Mouse (Mus musculus): ENCODE data around the gene H2-T23. TPM values are rescaled to one million over a fixed set of nuclear protein-coding genes. Genes with fewer than 3 reads are reported as not detected.

Gene H2-T23
- polyA plus RNA-seq, 1 experiment from 2014 or later: 15.9 TPM

GRCm38 (mm10) chr17:36025901-36026300 is 6.8 kb downstream of the H2-T23 start:
- H3K4me2 ChIP-seq: no peak overlapping the region

GRCm38 (mm10) chr17:36025197-36025596 is 7.5 kb downstream of the H2-T23 start:
- DNase-seq (ENCODE audit: low spot score) (no peak), ATAC-seq (replicated peaks; ENCODE audit: low FRiP score) (no peak)
- no peak overlapping the region for H3K27ac ChIP-seq (ENCODE audit: low read depth, low read length)
- whole genome bisulfite sequencing: 73% methylated on average over 5 of the region's 5 CpGs
- no peaks in the 10 kb centered on the region; the same call in 1 of the 2 replicates for H3K36me3 ChIP-seq (ENCODE audit: control insufficient read depth, insufficient read depth, low read length)
- no peak overlapping the region for H3K9ac ChIP-seq (ENCODE audit: low read depth, low read length)
- H3K9me3 ChIP-seq (ENCODE audit: control insufficient read depth, low read length): peaks cover 9% of the 10 kb centered on the region
- H3K4me2 ChIP-seq: no peak overlapping the region
- H3K27me3 ChIP-seq (replicated peaks; ENCODE audit: control insufficient read depth, insufficient read depth, low read length): no peaks in the 10 kb centered on the region
- no peak overlapping the region for H3K4me3 ChIP-seq (ENCODE audit: low read depth, low read length)
- peaks cover 20% of the 10 kb centered on the region for H3K4me1 ChIP-seq (replicated peaks; ENCODE audit: control insufficient read depth, insufficient read depth, low read length)

More at GRCm38 (mm10) chr17:36025901-36026300, 6.8 kb downstream of the H2-T23 start:
- Histone ChIP-seq H3K27me3 (replicated peaks; ENCODE audit: control insufficient read depth, insufficient read depth, low read length) (no peaks in the 10 kb centered on the region), H3K4me1 (replicated peaks; ENCODE audit: control insufficient read depth, insufficient read depth, low read length) (peaks cover 16% of the 10 kb centered on the region), H3K9me3 (ENCODE audit: control insufficient read depth, low read length) (peaks cover 7% of the 10 kb centered on the region; the same call in 1 of the 2 replicates), H3K9ac (ENCODE audit: low read depth, low read length) (no peak overlapping the region), H3K27ac (ENCODE audit: low read depth, low read length) (no peak overlapping the region), H3K36me3 (ENCODE audit: control insufficient read depth, insufficient read depth, low read length) (no peaks in the 10 kb centered on the region), H3K4me3 (ENCODE audit: low read depth, low read length) (no peak overlapping the region)
- 57% methylated on average over 4 of the region's 4 CpGs for WGBS
- DNase-seq (ENCODE audit: low spot score) (no peak), ATAC-seq (replicated peaks; ENCODE audit: low FRiP score) (no peak)

GRCm38 (mm10) chr17:36023710-36024654 is 8.7 kb downstream of the H2-T23 start:
- peaks cover 20% of the 10 kb centered on the region for H3K4me1 ChIP-seq (replicated peaks; ENCODE audit: control insufficient read depth, insufficient read depth, low read length)
- peak overlapping the region; percentile 26 for H3K4me2 ChIP-seq
- peaks cover 9% of the 10 kb centered on the region for H3K9me3 ChIP-seq (ENCODE audit: control insufficient read depth, low read length)
- H3K4me3 ChIP-seq (ENCODE audit: low read depth, low read length): no peak overlapping the region
- no peak for DNase-seq (ENCODE audit: low spot score)
- H3K27ac ChIP-seq (ENCODE audit: low read depth, low read length): 0 out of 2 replicates have a peak overlapping the region, but pooled peaks have one; percentile 42
- H3K9ac ChIP-seq (ENCODE audit: low read depth, low read length): no peak overlapping the region
- 60% methylated on average over 9 of the region's 9 CpGs for WGBS
- ATAC-seq (replicated peaks; ENCODE audit: low FRiP score): 0 out of 2 replicates have a peak, but pooled peaks have one; percentile 42
- H3K36me3 ChIP-seq (ENCODE audit: control insufficient read depth, insufficient read depth, low read length): no peaks in the 10 kb centered on the region; the same call in 1 of the 2 replicates
- no peaks in the 10 kb centered on the region for H3K27me3 ChIP-seq (replicated peaks; ENCODE audit: control insufficient read depth, insufficient read depth, low read length)

- WGBS: 89% methylated on average over 6 of the region's 6 CpGs
- H3K27ac ChIP-seq (ENCODE audit: low read depth, low read length): no peak overlapping the region
Observed at GRCm38 (mm10) chr17:36022922-36023321, 9.7 kb downstream of the H2-T23 start.

GRCm38 (mm10) chr17:36022098-36022497 is 10.6 kb downstream of the H2-T23 start:
- DNase-seq (ENCODE audit: low spot score) (no peak), ATAC-seq (replicated peaks; ENCODE audit: low FRiP score) (no peak)
- Histone ChIP-seq H3K4me2 (no peak overlapping the region), H3K4me3 (ENCODE audit: low read depth, low read length) (no peak overlapping the region), H3K27ac (ENCODE audit: low read depth, low read length) (no peak overlapping the region), H3K36me3 (ENCODE audit: control insufficient read depth, insufficient read depth, low read length) (no peaks in the 10 kb centered on the region; the same call in 1 of the 2 replicates), H3K9ac (ENCODE audit: low read depth, low read length) (no peak overlapping the region), H3K27me3 (replicated peaks; ENCODE audit: control insufficient read depth, insufficient read depth, low read length) (no peaks in the 10 kb centered on the region), H3K9me3 (ENCODE audit: control insufficient read depth, low read length) (peaks cover 9% of the 10 kb centered on the region), H3K4me1 (replicated peaks; ENCODE audit: control insufficient read depth, insufficient read depth, low read length) (peaks cover 20% of the 10 kb centered on the region)
- 94% methylated on average over 9 of the region's 9 CpGs for WGBS

More at GRCm38 (mm10) chr17:36022922-36023321, 9.7 kb downstream of the H2-T23 start:
- H3K4me3 ChIP-seq (ENCODE audit: low read depth, low read length): no peak overlapping the region
- DNase-seq (ENCODE audit: low spot score): no peak
- H3K27me3 ChIP-seq (replicated peaks; ENCODE audit: control insufficient read depth, insufficient read depth, low read length): no peaks in the 10 kb centered on the region
- peaks cover 20% of the 10 kb centered on the region for H3K4me1 ChIP-seq (replicated peaks; ENCODE audit: control insufficient read depth, insufficient read depth, low read length)
- peaks cover 9% of the 10 kb centered on the region for H3K9me3 ChIP-seq (ENCODE audit: control insufficient read depth, low read length)
- no peak for ATAC-seq (replicated peaks; ENCODE audit: low FRiP score)
- H3K9ac ChIP-seq (ENCODE audit: low read depth, low read length): no peak overlapping the region
- H3K4me2 ChIP-seq: no peak overlapping the region
- no peaks in the 10 kb centered on the region; the same call in 1 of the 2 replicates for H3K36me3 ChIP-seq (ENCODE audit: control insufficient read depth, insufficient read depth, low read length)

- WGBS: 86% methylated on average over 1 of the region's 1 CpGs
- H3K4me3 ChIP-seq (ENCODE audit: low read depth, low read length): peak overlapping the region; percentile 6; the same call in 1 of the 2 replicates
- peak; percentile 19; the same call in 1 of the 2 replicates for ATAC-seq (replicated peaks; ENCODE audit: low FRiP score)
Observed at GRCm38 (mm10) chr17:36021309-36021708, 11.3 kb downstream of the H2-T23 start.

GRCm38 (mm10) chr17:36020191-36021073 is 12.2 kb downstream of the H2-T23 start, which contains the start of gene H2-T24:
Gene H2-T24 (minus strand): TSS chr17:36020560.
- ATAC-seq (replicated peaks; ENCODE audit: low FRiP score) (peak; percentile 79), DNase-seq (ENCODE audit: low spot score) (peak; percentile 69)
- H3K4me3 ChIP-seq (ENCODE audit: low read depth, low read length): peak within 1 kb of the TSS; percentile 36
- peaks cover 18% of the 10 kb centered on the region for H3K4me1 ChIP-seq (replicated peaks; ENCODE audit: control insufficient read depth, insufficient read depth, low read length)
- H3K36me3 ChIP-seq (ENCODE audit: control insufficient read depth, insufficient read depth, low read length): peaks cover 2% of the 10 kb centered on the region; the same call in 1 of the 2 replicates
- 20% methylated on average over 15 of the region's 15 CpGs for WGBS
- no peaks in the 10 kb centered on the region for H3K27me3 ChIP-seq (replicated peaks; ENCODE audit: control insufficient read depth, insufficient read depth, low read length)
- peak within 1 kb of the TSS; percentile 37 for H3K9ac ChIP-seq (ENCODE audit: low read depth, low read length)
- peak within 1 kb of the TSS; percentile 84 for H3K27ac ChIP-seq (ENCODE audit: low read depth, low read length)
- peak within 1 kb of the TSS; percentile 64 for H3K4me2 ChIP-seq
- H3K9me3 ChIP-seq (ENCODE audit: control insufficient read depth, low read length): peaks cover 5% of the 10 kb centered on the region; the same call in 1 of the 2 replicates

More at GRCm38 (mm10) chr17:36021309-36021708, 11.3 kb downstream of the H2-T23 start:
- Histone ChIP-seq H3K4me2 (peak overlapping the region; percentile 64), H3K27me3 (replicated peaks; ENCODE audit: control insufficient read depth, insufficient read depth, low read length) (no peaks in the 10 kb centered on the region), H3K9ac (ENCODE audit: low read depth, low read length) (no peak overlapping the region), H3K4me1 (replicated peaks; ENCODE audit: control insufficient read depth, insufficient read depth, low read length) (peaks cover 20% of the 10 kb centered on the region), H3K9me3 (ENCODE audit: control insufficient read depth, low read length) (peaks cover 6% of the 10 kb centered on the region), H3K27ac (ENCODE audit: low read depth, low read length) (peak overlapping the region; percentile 84; the same call in 1 of the 2 replicates), H3K36me3 (ENCODE audit: control insufficient read depth, insufficient read depth, low read length) (peaks cover 2% of the 10 kb centered on the region; the same call in 1 of the 2 replicates)
- no peak for DNase-seq (ENCODE audit: low spot score)

GRCm38 (mm10) chr17:36019519-36019918 is 13.1 kb downstream of the H2-T23 start:
- Histone ChIP-seq H3K9me3 (ENCODE audit: control insufficient read depth, low read length) (peaks cover 5% of the 10 kb centered on the region; the same call in 1 of the 2 replicates), H3K27me3 (replicated peaks; ENCODE audit: control insufficient read depth, insufficient read depth, low read length) (no peaks in the 10 kb centered on the region), H3K9ac (ENCODE audit: low read depth, low read length) (peak overlapping the region; percentile 37; the same call in 1 of the 2 replicates), H3K27ac (ENCODE audit: low read depth, low read length) (peak overlapping the region; percentile 84; the same call in 1 of the 2 replicates), H3K4me1 (replicated peaks; ENCODE audit: control insufficient read depth, insufficient read depth, low read length) (peaks cover 16% of the 10 kb centered on the region), H3K4me2 (peak overlapping the region; percentile 64), H3K4me3 (ENCODE audit: low read depth, low read length) (peak overlapping the region; percentile 36), H3K36me3 (ENCODE audit: control insufficient read depth, insufficient read depth, low read length) (peaks cover 5% of the 10 kb centered on the region; the same call in 1 of the 2 replicates)
- no peak for DNase-seq (ENCODE audit: low spot score)
- no peak for ATAC-seq (replicated peaks; ENCODE audit: low FRiP score)
- 61% methylated on average over 3 of the region's 3 CpGs for WGBS
